Mouse (Mus musculus) limb, embryonic 14.5 days (tissue): ENCODE results near the gene Chst11. TPM values are rescaled to one million over a fixed set of nuclear protein-coding genes. Genes with fewer than 3 reads are reported as not detected.

ENCODE experiments used
- ATAC-seq: fragments of 200-750 bp; cut with Nextera tagmentation; 2 replicates; pipeline ENCODE4 v1.8.0; 2017; ENCODE audit warnings: low read depth, moderate number of reproducible peaks, moderate TSS enrichment; ENCODE audit not compliant: low FRiP score
- DNase-seq: peaks from one replicate; pipeline ENCODE4 v3.0.0-alpha.2; 2015; ENCODE audit warnings: low spot score
- H3K27ac ChIP-seq: fragments of 300-500 bp; sonication (generic); replicated peaks from 2 replicates; pipeline ENCODE4 v1.5.1; 2014; ENCODE audit warnings: low read depth, mild to moderate bottlenecking, low read length, moderate library complexity, mixed read lengths
- H3K27me3 ChIP-seq: fragments of 300-500 bp; sonication (generic); 2 replicates; pipeline ENCODE4 v1.6.1; 2014; ENCODE audit warnings: low read length, mixed read lengths; ENCODE audit not compliant: control insufficient read depth, insufficient read depth
- H3K36me3 ChIP-seq: fragments of 300-500 bp; sonication (generic); 2 replicates; pipeline ENCODE4 v1.6.1; 2014; ENCODE audit warnings: mild to moderate bottlenecking, low read length, moderate library complexity, mixed read lengths; ENCODE audit not compliant: control insufficient read depth, insufficient read depth
- H3K4me1 ChIP-seq: fragments of 300-500 bp; sonication (generic); 2 replicates; pipeline ENCODE4 v1.6.1; 2014; ENCODE audit warnings: antibody characterized with exemption, low read length, mixed read lengths; ENCODE audit not compliant: control insufficient read depth, insufficient read depth
- H3K4me2 ChIP-seq: fragments of 300-500 bp; sonication (generic); replicated peaks from 2 replicates; pipeline ENCODE4 v1.6.1; 2014; ENCODE audit warnings: low read depth, mild to moderate bottlenecking, low read length, moderate library complexity; ENCODE audit not compliant: severe bottlenecking
- H3K4me3 ChIP-seq: fragments of 300-500 bp; sonication (generic); replicated peaks from 2 replicates; pipeline ENCODE4 v1.5.1; 2014; ENCODE audit warnings: low read length
- H3K9ac ChIP-seq: fragments of 300-500 bp; sonication (generic); 2 replicates; pipeline ENCODE4 v1.6.1; 2014; ENCODE audit warnings: mild to moderate bottlenecking, low read depth, low read length, moderate library complexity; ENCODE audit not compliant: severe bottlenecking
- H3K9me3 ChIP-seq: fragments of 300-500 bp; sonication (generic); 2 replicates; pipeline ENCODE4 v1.6.1; 2016; ENCODE audit warnings: low read length; ENCODE audit not compliant: control insufficient read depth
- POLR2A ChIP-seq: fragments of 200-500 bp; IDR thresholded peaks from 2 replicates; pipeline ENCODE4 v1.8.0; 2012; ENCODE audit warnings: inconsistent platforms, mild to moderate bottlenecking, moderate library complexity, borderline replicate concordance; ENCODE audit not compliant: insufficient read depth, insufficient read length; ENCODE audit errors: extremely low read depth
- WGBS: fragments of 180-500 bp; shearing (Covaris S2); extraction: QIAGEN DNeasy Blood & Tissue Kit; methylation state at CpG from one replicate; pipeline ENCODE4 v1.1.7; 2014; 5-methylcytosine and 5-hydroxymethylcytosine counted together
- polyA plus RNA-seq, 2 experiments: library from polyadenylated mRNA; depleted of rRNA in 1 of 2; stranded (reverse) in 1 of 2; unstranded in 1 of 2; fragments of >200 nt; fragmentation: Nextera tagmentation in 1 of 2; extraction: Ambion mirVana in 1 of 2; gene quantifications; 2 replicates each; pipeline versions ENCODE4 v1.2.1 to v1.2.3; 2012 to 2014

Gene Chst11
- polyA plus RNA-seq, 2 experiments = 5.2 to 27.6 TPM

- H3K9me3 ChIP-seq = no peaks in the 10 kb centered on the region
- 78% methylated on average over 7 of the region's 7 CpGs for WGBS
- H3K36me3 ChIP-seq = no peaks in the 10 kb centered on the region
- TF ChIP-seq POLR2A = no peak
- H3K27ac ChIP-seq = no peak overlapping the region
- ATAC-seq = no peak
- no peak overlapping the region for H3K4me3 ChIP-seq
- peaks cover 62% of the 10 kb centered on the region for H3K4me1 ChIP-seq
- H3K4me2 ChIP-seq = no peak overlapping the region
- H3K9ac ChIP-seq = no peak overlapping the region
- no peaks in the 10 kb centered on the region for H3K27me3 ChIP-seq
- no peak for DNase-seq
Observed at GRCm38 (mm10) chr10:83137103-83137502, 151.8 kb downstream of the Chst11 start.

- Histone ChIP-seq H3K9me3 (no peaks in the 10 kb centered on the region), H3K4me1 (peaks cover 51% of the 10 kb centered on the region), H3K4me2 (no peak overlapping the region), H3K27me3 (no peaks in the 10 kb centered on the region), H3K9ac (no peak overlapping the region), H3K36me3 (no peaks in the 10 kb centered on the region), H3K4me3 (no peak overlapping the region), H3K27ac (peak overlapping the region; percentile 61; the same call in 1 of the 2 replicates)
- WGBS = 83% methylated on average over 7 of the region's 7 CpGs
- DNase-seq (no peak), ATAC-seq (no peak)
- no peak for TF ChIP-seq POLR2A
Observed at GRCm38 (mm10) chr10:83139276-83139675, 154.0 kb downstream of the Chst11 start.

DNA sequence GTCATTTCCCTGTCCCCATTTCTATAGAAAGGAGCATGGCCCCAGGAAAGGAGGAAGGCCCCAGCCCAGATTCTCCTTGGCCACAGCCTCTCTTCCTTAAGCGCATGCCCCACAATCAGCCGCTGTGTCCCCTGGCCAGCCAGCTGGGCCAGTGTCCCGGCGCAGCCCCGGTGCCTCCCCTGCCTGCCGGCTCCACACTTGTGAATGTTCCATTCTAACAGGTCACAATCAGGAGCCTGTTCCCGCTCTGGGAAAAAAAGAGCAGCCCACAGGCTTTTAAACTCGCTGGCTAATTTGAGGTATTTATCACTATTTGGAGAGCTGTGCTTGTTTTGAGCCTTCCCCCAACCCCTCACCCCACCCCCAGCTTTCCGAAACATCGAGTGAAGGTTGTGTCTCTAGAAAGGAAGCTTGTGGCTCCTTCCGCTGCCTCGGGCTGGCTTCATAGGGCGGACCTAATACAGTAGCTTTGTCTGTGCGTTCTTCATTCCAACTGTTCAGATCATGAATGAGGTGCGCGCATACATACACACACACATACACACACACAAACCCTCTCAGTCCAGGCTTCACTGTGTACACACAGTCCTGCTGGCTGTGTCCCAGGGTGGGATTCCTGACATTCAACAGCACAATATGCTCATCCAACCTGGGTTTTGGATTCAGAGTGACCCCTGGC is 155.1 kb downstream of the Chst11 start:
- H3K27me3 ChIP-seq = no peaks in the 10 kb centered on the region
- no peak for TF ChIP-seq POLR2A
- H3K27ac ChIP-seq = peak overlapping the region; percentile 65
- ATAC-seq = peak; percentile 68; the same call in 1 of the 2 replicates
- H3K4me3 ChIP-seq = no peak overlapping the region
- H3K4me2 ChIP-seq = no peak overlapping the region; the same call in 1 of the 2 replicates
- no peaks in the 10 kb centered on the region for H3K36me3 ChIP-seq
- 52% methylated on average over 16 of the region's 16 CpGs for WGBS
- no peak overlapping the region for H3K9ac ChIP-seq
- peaks cover 41% of the 10 kb centered on the region for H3K4me1 ChIP-seq
- DNase-seq = no peak
- no peaks in the 10 kb centered on the region for H3K9me3 ChIP-seq

- no peaks in the 10 kb centered on the region for H3K27me3 ChIP-seq
- TF ChIP-seq POLR2A = no peak
- no peaks in the 10 kb centered on the region for H3K9me3 ChIP-seq
- 0 out of 2 replicates have a peak overlapping the region, but pooled peaks have one; percentile 63 for H3K27ac ChIP-seq
- ATAC-seq (no peak), DNase-seq (no peak)
- no peak overlapping the region for H3K9ac ChIP-seq
- no peak overlapping the region for H3K4me2 ChIP-seq
- 77% methylated on average over 5 of the region's 5 CpGs for WGBS
- H3K4me1 ChIP-seq = peaks cover 48% of the 10 kb centered on the region
- no peaks in the 10 kb centered on the region for H3K36me3 ChIP-seq
- H3K4me3 ChIP-seq = no peak overlapping the region
Observed at GRCm38 (mm10) chr10:83141434-83141833, 156.1 kb downstream of the Chst11 start.

DNA sequence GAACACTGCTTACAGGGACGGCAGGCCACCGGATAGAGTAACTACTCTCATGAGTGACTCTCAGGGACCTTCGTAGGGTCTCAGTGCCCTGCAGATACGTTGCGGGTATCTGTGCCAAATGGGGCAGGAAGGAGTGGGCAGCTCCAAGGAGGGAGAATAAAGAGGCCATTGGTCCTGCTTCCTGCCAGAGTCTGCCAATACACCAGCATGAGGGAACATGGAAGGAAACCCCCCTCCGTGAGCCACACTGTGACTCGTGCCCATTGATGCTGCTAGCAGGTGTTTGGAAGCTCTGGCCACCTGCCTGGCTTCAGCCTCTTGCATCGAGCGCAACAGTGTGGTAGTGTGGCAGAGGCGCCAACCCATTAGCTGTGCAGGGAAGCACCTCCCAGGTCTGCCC is 157.8 kb downstream of the Chst11 start:
- no peak overlapping the region for H3K4me2 ChIP-seq
- H3K27me3 ChIP-seq = no peaks in the 10 kb centered on the region
- H3K36me3 ChIP-seq = no peaks in the 10 kb centered on the region
- no peak overlapping the region for H3K27ac ChIP-seq
- H3K4me1 ChIP-seq = peaks cover 37% of the 10 kb centered on the region
- H3K9ac ChIP-seq = no peak overlapping the region
- 81% methylated on average over 10 of the region's 10 CpGs for whole genome bisulfite sequencing
- H3K9me3 ChIP-seq = no peaks in the 10 kb centered on the region
- H3K4me3 ChIP-seq = no peak overlapping the region
- ATAC-seq = no peak
- DNase-seq = no peak
- no peak for TF ChIP-seq POLR2A
